Mouse (Mus musculus) urinary bladder, postnatal 10 days (tissue): ENCODE results near the gene Slc25a33.
"Not testable (repeated sequence)": the region's sequence is repeated elsewhere in the genome, so short reads cannot be mapped to it uniquely, and the experiment has no call there.

Experiments
- DNase-seq: peaks from one replicate; pipeline ENCODE4 v3.0.0; 2022; ENCODE audit warnings: low spot score

Slc25a33 gene

DNA sequence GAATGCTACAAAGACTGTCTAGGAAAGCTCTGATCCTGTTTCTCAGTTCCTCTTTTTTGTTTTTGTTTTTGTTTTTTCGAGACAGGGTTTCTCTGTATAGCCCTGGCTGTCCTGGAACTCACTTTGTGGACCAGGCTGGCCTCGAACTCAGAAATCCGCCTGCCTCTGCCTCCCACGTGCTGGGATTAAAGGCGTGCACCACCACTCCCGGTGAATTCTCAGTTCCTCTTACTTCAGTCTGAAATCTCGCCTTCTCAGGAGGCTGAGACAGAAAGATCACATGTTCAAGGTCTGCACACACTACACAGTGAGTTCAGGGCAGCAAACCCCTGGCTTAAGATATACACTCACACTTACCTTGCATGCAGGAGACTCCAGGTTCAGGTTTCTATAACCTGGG lies 17.5 kb downstream of the Slc25a33 start:
- not testable (repeated sequence) for DNase-seq

DNA sequence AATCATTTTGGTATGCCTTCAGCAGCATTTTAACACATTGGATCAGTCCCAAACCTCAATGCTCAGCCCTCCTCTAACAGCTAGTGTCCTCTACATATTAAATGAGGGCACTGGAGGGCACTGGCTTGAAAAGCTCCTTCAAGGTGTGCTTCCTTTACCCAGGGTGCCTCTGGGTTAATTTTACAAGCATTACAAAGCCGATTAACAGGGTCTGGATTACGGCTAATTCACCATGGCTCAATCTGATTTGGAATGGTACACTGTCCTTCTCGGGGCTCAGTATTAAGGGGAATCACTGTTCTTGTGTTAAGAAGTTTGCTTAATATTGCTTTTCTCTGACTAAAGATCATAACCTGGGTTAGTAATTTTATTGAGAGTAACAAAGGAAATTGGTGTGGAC lies 21.2 kb downstream of the Slc25a33 start:
- DNase-seq, result no peak

DNA sequence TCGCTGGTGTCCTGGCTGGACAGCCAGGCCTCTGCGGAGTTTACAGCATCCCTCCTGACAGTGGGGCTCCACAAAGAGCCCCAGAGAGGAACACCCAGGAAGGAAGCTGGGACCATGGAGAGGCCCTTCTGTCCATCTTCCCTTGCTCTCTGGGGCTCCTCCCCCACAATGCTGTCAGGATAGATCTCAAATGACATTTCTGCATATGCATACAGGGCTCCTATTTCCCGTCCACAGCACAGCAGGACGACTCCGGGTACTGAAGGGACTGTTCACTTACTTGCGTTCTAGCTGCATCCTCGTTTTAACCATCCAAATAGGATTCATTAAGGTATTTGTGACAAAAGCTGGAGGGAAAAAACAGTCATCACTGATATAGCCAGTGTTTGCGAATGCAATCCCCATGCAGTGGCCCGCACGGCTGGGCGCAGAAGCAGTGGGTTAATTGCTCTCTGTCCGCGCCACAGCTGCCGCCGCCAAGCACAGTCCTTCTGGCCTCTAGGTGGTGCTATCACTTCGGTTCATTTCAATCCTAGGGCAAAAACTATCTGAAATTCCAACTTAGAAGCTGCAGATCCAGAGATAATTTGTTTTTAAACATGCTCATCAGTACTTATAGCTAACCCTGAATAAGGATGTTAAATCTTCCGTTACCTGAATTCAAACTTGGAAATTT lies 21.8 kb downstream of the Slc25a33 start:
- no peak for DNase-seq

DNA sequence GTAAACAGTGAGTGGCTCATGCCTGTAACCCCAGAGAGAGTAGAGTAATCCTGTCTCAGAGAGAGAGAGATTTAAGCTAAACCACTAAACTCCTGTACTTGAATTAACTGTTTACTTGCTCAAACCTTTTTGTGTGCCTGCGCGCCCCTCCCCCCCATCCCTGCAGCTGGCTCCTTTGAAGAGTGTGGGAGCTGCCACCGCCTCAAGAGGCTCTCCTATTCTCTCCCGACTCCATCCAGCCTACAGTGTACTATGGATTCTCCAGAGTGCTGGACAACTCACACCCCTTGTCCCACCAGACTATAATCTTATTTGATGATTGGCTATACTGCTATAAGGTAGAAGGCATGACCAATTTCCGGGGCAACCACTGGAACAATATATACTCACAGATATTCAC lies 23.4 kb downstream of the Slc25a33 start:
- no peak for DNase-seq

DNA sequence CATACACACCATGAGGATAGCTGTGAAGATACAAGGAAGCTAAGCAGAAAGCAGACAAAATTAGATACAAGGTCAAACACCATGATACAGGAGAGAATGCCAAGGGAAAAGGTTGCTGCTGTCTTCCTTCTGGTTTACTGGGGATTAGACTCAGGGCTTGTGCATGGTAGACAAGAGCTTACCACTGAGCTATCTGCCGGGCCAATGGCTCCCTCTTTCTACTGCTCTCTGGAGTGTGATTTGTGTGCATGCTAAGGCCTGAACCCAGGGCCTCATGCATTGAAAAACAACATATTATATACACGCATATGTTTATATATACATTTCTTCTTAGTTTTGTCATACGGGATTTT lies 24.4 kb downstream of the Slc25a33 start:
- DNase-seq, result not testable (repeated sequence)

DNA sequence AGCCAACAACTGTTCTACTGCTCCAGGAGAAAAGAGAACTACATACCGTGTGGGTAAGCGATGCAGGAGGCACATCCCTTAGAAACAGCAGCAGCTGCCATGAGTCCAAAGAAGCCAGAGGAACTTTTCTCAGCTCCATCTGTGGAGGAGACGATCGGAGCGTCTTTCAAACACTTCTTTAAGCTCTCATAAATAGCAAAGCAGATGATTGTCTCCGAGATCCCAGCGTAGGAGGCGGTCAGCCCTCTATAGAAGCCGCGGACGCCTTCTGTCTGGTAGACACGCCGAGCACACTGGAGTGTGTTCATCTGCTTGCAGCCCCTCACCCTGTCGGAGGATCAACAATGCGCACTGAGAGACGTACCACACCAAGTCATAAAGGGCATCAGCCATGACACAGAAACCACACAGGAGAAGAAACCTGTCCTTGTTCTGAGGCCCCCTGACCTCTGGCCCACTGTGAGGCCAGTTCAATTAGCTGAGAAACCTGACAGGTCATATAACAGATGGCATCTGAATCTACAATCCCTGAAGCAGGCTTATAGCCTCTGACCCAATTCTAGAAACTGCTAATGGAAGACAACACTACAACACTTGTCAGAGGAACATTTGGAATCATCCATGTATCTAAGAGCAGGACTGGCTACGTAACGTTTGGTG lies 24.9 kb downstream of the Slc25a33 start:
- DNase-seq, result no peak

DNA sequence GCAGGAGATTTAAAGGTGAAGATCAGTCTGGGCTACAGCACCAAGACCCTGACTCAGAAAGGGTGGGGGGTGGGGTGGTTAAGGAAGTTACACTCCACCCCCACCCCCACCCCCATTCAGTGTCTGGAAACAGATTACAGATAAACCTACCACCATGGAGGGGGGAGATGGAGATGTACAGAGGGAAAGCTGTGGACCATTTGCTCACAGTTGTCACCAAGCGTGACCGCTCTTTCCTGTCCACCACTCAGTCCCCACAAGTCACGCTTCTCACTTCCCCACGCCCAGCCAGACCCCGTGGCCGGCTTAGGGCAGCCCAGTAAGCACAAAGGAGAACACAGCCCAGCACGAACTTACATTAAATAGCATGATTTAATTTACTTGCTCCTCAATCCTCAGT lies 30.0 kb downstream of the Slc25a33 start:
- DNase-seq, result no peak

DNA sequence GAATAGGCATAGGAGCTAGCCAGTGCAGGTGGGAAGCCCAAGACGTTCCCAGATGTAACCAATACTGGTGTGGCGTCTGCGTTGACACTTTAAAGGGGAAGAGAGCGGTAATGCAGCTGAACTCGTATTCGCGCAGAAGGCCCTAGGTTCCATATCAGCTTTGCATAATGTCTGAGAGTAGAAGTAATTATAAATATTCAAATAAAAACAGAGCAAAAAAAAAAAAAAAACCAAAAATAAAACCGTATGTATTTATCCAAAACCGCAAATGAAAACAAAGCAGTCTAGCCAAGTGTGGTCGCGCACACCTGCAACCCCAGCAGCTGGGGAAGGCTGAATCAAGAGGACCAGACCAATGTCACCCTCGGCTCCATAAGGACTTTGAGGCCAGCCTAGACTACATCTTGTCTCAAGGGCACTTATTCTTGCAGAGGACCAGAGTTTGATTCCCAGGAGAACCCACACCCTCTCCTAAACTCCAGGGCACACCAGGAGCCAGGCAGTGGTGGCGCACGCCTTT lies 32.0 kb downstream of the Slc25a33 start:
- no peak for DNase-seq

DNA sequence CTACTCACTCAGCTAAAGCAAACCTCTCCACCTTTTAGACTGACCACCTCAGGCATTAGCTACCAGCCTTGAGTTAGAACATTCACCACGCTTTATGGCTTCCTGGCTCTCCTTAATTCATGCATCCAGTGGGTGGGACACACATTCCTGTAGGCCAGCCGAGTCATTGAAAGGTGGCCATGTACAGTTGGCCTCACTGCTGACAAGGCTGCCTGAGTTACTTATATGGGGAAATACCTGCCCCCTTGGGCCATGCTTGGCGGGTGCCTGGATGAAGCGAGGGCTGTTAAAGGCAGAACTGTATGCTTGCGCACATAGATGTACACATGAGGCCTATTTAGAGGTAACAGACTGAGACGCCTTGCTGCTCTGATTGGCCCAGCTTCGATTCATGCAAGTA lies 33.8 kb downstream of the Slc25a33 start:
- no peak for DNase-seq

DNA sequence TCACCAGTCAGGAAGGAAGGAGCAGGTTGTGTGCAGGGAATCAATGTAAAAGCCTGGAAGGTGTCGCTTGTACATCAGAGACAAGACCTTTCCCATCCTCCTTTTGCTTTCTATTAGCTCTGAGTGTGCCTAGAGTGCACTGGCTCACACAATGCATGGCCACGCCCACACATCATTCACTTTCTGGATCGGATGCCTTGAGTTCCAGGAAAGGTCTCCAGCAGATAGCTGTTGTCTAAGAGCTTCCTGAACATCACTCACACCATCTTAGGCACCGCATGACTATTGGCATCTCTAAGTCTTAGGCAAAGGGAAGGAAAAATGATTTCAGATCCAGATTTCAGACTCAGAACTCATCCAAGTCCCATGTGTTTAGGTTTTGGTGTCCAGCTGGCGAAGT lies 34.6 kb downstream of the Slc25a33 start:
- no peak for DNase-seq

DNA sequence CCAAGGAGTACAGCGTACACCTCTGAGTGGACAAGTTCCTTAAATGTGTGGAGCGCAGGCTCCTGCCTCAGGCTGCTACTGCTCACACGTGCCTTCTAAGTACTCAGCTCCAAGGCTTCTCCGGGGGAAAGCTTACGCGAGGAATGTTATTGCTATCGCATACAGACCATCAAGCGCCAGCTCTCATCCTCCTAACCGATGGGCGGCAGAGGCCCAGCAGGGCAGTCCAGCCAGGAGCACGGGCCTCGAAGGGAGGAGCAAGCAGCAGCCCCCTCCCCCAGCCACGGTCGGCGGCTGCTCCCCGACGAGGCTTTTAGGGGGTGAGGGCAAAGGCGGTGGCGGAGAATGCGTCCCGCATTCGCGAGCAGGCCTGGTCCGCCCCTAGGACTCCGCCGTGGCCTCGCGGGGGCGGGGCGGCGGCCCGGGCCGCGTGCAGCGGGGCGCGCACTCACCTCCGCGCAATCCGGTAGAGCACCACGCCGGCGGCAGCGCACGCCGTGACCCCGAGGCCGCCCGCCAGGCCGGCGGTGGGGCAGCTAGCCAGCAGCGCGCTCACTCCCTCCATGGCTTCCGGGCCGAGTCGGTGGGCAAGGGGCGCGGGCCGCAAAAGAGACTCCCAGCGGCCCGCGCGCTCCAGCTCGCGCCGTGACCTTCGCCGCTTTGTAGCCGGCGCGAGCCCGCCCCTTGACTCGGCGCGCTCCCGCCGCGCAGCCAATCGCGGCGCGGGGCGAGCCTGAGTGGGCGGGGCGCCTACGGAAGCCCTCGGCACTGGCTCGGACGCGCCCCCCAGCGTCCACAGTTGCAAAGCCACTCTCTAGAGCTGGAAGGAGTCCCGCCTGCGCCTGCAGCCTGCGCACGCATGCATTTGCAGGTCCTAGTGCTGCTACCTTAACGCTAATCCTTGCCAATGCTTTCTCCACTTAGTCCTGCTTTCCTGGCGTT lies 36.4 kb downstream of the Slc25a33 start, which contains the start of gene Tmem201:
Gene Tmem201 (minus strand): TSS at position 662 of the 942 bp plus-strand sequence.
- peak; percentile 72 for DNase-seq

DNA sequence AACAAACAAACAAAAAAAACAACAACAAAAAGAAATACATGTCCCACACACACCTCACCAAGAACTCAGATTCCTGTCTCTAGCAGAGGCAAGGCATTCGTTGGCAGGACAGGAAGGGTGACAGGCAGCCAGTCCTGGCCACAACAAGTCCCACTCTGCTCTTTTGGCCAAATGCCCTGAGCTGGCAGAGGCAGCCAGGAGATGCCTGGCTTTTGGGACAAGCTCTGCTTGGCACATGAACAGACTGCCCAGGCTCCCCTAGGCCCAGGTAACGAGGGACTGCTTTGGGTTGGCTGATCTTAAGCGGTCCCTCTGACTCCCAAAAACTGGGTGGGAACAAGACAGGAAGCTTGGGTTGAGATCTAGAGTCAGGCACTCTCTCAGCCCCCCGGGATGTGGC lies 37.5 kb downstream of the Slc25a33 start:
- no peak for DNase-seq

DNA sequence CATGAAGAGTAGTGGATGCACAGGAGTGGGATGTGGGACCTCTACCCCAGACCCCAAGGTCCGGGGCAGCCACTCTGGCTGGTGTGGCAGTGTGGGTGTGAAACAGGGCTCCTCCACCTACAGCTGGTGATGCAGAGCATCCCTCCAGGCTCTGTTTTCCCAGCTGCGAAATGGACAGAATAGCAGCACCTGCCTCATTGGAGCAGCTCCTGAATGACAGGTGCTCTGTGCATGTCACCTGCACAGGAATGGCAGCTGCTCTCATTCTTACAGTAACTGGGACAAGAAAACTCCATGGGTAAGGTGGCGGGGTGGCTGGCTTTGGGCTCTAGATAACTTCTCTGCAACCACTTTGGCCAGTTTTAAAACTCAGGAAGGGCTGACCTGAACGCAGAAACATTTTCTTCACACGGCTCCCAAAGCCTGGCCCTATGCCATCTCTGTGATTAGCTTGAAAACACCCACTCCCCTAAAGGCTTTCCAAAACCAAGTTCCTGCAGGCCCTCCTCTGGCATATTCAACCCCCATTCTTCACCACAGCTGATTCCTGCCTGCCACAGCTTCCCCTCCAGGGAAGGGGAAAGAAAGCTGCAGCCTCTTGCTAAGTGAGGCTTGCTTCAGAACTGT lies 38.3 kb downstream of the Slc25a33 start:
- no peak for DNase-seq

DNA sequence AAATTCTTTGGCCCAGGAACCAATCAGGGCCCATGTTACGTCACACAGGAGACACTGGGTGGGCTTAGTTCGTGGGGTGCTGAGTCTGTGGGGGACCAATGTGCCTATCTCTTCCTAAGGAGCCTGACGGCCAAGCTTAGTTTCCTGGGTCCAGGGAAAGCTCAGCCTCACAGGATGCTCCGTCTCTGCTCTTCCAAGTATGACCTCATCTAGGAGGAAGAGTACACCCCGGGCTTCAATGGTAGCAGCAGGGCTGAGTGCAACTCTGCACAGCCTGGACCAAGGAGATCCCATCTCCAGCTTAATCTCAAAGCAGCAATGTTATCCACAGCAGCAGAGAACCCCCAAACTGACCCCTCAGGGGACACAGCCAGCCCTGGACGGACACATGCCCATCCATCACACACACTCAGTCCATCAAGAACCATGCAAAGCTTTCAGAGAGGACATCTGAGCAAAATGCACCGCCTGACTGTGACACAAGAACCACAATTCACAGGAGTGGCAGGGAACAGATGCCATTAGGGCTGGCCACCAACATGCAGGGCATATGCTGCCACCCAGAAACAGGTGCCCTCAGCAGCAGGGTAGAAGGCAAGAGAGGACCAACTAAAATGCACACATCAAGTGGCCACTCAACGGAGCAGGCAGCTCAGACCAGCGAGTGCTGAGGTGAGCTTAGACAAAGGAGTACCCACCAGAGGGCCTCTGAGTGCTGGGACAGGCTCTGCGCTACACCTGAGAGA lies 39.2 kb downstream of the Slc25a33 start:
- no peak for DNase-seq

DNA sequence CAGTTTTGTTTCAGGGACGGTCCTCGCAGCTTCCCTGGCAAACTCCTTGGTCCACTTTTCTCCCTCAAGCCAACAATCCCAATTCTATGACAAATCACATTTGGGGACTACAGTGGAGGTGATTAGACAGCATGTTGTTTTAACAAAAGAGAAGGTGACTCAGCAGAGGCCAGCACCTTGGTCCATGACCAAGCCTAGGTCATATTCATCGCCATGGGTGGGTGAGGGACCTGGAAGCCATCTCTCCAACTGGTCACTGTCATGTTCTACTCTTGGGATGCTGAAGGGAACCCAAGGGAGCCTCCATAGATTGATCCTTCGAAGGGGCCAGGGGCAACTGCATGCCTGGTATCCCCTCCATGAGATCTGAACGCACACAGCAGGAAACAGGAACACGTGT lies 39.8 kb downstream of the Slc25a33 start:
- no peak for DNase-seq

DNA sequence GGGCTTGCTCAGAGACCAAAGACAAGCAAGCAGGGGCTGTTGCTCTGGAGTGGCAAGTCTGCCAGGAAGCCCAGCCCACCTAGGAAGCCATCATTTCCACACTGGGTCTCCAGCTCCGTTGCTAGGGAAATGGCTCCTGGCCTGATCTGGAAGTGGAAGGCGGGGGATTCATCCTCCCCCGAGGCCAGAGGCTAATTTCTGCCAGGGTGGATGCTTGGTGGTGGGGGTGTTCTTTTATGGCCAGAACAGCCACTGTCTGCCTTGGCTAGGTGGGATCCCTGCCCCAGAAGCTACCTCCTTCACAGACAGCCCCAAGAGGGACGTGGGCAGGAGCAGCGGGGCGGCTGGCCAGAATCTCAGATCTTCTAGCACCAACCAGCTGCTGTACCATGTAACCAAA lies 40.3 kb downstream of the Slc25a33 start:
- no peak for DNase-seq

DNA sequence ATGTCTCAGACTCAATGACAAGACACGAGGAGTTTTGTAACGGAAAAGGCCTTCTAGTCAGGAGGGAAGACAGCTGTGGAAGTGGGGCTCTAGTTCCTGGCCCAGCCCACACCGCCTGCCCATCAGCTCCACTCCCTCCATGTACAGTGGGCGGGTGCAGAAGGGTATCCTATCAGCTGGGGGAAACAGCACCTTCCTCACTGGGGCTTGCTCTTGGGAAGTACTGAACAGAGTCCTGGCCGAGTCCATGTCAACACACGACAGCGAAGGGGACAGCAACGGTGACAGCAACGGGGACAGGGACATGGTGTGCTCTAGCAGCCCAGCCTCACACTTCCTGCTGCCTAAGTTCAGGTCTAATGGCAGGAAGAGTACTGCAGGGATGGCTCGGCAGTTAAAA lies 41.3 kb downstream of the Slc25a33 start:
- no peak for DNase-seq

DNA sequence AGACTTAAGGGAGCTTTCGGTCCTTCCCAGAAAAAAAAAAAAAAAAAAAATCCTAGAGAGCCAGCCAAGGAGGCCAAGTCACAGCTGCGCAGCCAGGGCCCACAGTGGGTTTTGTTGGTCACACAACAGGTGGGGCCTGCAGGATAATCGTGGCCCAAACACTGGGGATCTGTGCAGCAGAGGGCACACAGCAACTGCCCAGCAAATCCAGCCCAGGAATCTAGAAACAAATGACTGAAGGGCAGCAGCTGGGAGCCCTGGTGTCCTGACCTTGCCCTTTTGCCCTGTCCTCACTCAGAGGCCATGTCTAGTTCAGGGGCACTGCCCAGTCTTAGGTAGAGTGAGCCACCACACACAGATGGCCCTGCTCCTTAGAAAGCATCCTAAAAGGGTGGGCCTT lies 41.8 kb downstream of the Slc25a33 start:
- DNase-seq, result no peak

DNA sequence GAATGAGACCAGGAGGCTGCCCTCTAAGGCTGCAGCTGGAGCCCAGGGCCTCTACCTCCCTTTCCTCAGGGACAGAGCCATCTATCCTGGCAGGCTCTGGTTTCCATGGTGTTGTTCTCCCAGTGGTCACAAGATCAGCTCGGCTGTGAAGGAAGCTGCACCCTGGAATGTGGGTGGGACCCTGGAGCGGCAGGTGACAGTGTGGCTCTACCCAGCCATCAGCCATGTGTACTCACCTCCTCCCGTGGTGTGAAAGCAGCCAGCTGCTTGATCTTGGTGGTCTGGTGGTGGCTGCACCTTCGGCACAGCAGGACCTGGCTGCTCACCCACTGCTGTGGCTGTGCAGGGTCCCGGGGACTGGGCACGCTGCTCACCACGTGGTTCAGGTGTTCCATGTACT lies 43.2 kb downstream of the Slc25a33 start:
- no peak for DNase-seq

DNA sequence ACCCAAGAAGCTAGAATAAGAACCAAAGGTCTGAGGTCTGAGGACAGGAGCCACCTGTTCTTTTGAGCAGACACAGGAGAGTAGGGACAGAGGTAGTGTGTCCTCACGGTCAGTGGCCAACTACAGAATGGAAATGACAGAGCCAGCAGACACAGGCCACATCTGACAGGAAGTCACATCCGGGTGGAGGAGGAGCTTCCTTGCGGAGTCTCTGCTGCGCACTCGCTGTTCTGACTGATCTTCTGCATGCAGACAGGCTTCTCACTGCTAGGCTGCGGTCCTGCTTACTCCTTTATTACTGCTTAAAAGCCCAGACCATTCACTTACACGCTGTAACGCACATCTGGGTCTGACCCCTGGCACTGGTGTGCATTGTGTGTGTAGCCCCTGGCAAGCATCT lies 45.3 kb downstream of the Slc25a33 start:
- DNase-seq, result no peak

DNA sequence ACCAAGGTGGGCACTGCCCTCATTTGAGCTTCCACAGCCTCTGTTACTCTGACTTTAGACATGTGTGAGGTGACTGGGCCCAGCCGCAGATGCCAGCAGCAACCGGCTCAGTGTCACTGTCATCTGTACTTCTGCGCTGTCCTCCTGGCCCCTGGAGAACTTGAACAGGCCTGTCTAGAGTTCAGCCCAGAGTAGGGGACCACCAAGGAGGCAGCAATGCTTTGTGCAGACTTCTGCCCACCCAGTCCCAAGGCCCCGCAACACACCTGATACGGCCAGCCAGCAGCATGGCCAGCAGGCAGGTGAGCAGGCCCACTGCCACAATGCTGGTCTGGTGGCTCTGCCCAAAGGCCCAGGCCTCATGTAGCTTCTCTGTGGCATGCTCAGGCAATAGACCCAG lies 46.4 kb downstream of the Slc25a33 start:
- DNase-seq, result no peak
